Mouse (Mus musculus) stomach, embryonic 15.5 days (tissue): Measurements from ENCODE around the gene Mgst2. TPM values are rescaled to one million over a fixed set of nuclear protein-coding genes. Genes with fewer than 3 reads are reported as not detected.
A peak's percentile ranks its signal among the peaks of the same experiment; 100 is the strongest.

ENCODE experiments used
- ATAC-seq: fragments of 200-750 bp; cut with Nextera tagmentation; 2 replicates; pipeline ENCODE4 v1.8.0; 2017; ENCODE audit warnings: low read depth, moderate number of reproducible peaks, moderate TSS enrichment; ENCODE audit not compliant: insufficient read depth, low FRiP score
- H3K27ac ChIP-seq: fragments of 300-500 bp; sonication (generic); 2 replicates; pipeline ENCODE4 v1.5.1; 2015; ENCODE audit warnings: mild to moderate bottlenecking, inconsistent platforms
- H3K27me3 ChIP-seq: fragments of 300-500 bp; sonication (generic); replicated peaks from 2 replicates; pipeline ENCODE4 v1.6.1; 2015; ENCODE audit warnings: inconsistent platforms
- H3K36me3 ChIP-seq: fragments of 300-500 bp; sonication (generic); 2 replicates; pipeline ENCODE4 v1.6.1; 2015; ENCODE audit warnings: inconsistent platforms
- H3K4me1 ChIP-seq: fragments of 300-500 bp; sonication (generic); 2 replicates; pipeline ENCODE4 v1.6.1; 2015; ENCODE audit warnings: inconsistent platforms
- H3K4me2 ChIP-seq: fragments of 300-500 bp; sonication (generic); 2 replicates; pipeline ENCODE4 v1.6.1; 2015; ENCODE audit warnings: mild to moderate bottlenecking, inconsistent platforms
- H3K4me3 ChIP-seq: fragments of 300-500 bp; sonication (generic); replicated peaks from 2 replicates; pipeline ENCODE4 v1.5.1; 2015; ENCODE audit warnings: inconsistent platforms
- H3K9ac ChIP-seq: fragments of 300-500 bp; sonication (generic); 2 replicates; pipeline ENCODE4 v1.6.1; 2015; ENCODE audit warnings: inconsistent platforms
- H3K9me3 ChIP-seq: fragments of 300-500 bp; sonication (generic); 2 replicates; pipeline ENCODE4 v1.6.1; 2016; ENCODE audit warnings: inconsistent platforms
- WGBS: fragments of 180-500 bp; shearing (Covaris S2); methylation state at CpG from one replicate; pipeline ENCODE4 v1.1.7; 2015; 5-methylcytosine and 5-hydroxymethylcytosine counted together
- polyA plus RNA-seq: library from polyadenylated mRNA; unstranded; fragments of >200 nt; fragmentation: Nextera tagmentation; extraction: Ambion mirVana; gene quantifications from 2 replicates; pipeline ENCODE4 v1.2.1, GENCODE M21; 2015

Mgst2 gene
- polyA plus RNA-seq = 30.9 and 34.6 TPM in 2 replicates

GRCm38 (mm10) chr3:51660060-51660459, at the start of gene Mgst2:
Mgst2 (plus strand) TSS chr3:51660360.
- Histone ChIP-seq H3K9me3 (no peaks in the 10 kb centered on the region), H3K4me1 (peaks cover 15% of the 10 kb centered on the region), H3K27ac (peak within 1 kb of the TSS; percentile 82), H3K9ac (no peak within 1 kb of the TSS), H3K4me3 (peak within 1 kb of the TSS; percentile 22), H3K27me3 (no peaks in the 10 kb centered on the region), H3K4me2 (peak within 1 kb of the TSS; percentile 37; the same call in 1 of the 2 replicates), H3K36me3 (no peaks in the 10 kb centered on the region)
- ATAC-seq = no peak
- WGBS = 50% methylated on average over 4 of the region's 4 CpGs

- Histone ChIP-seq H3K36me3 (no peaks in the 10 kb centered on the region), H3K4me3 (no peak overlapping the region), H3K4me2 (no peak overlapping the region), H3K9me3 (no peaks in the 10 kb centered on the region), H3K27me3 (no peaks in the 10 kb centered on the region), H3K4me1 (peaks cover 5% of the 10 kb centered on the region; the same call in 1 of the 2 replicates), H3K27ac (no peak overlapping the region), H3K9ac (no peak overlapping the region)
- WGBS = 6% methylated on average over 6 of the region's 6 CpGs
- ATAC-seq = no peak
Measured at GRCm38 (mm10) chr3:51611972-51612371, 48.2 kb upstream of the Mgst2 start.

GRCm38 (mm10) chr3:51612398-51613356, 47.5 kb upstream of the Mgst2 start:
- Histone ChIP-seq H3K4me2 (no peak overlapping the region), H3K4me3 (no peak overlapping the region), H3K36me3 (no peaks in the 10 kb centered on the region), H3K27me3 (no peaks in the 10 kb centered on the region), H3K27ac (no peak overlapping the region), H3K9ac (no peak overlapping the region), H3K9me3 (no peaks in the 10 kb centered on the region), H3K4me1 (peaks cover 5% of the 10 kb centered on the region; the same call in 1 of the 2 replicates)
- no peak for ATAC-seq
- WGBS = 78% methylated on average over 10 of the region's 10 CpGs

- H3K9ac ChIP-seq = no peak overlapping the region
- no peaks in the 10 kb centered on the region for H3K36me3 ChIP-seq
- H3K4me2 ChIP-seq = no peak overlapping the region
- H3K9me3 ChIP-seq = no peaks in the 10 kb centered on the region
- no peak for ATAC-seq
- H3K27me3 ChIP-seq = no peaks in the 10 kb centered on the region
- H3K27ac ChIP-seq = no peak overlapping the region
- 75% methylated on average over 13 of the region's 13 CpGs for WGBS
- peaks cover 5% of the 10 kb centered on the region; the same call in 1 of the 2 replicates for H3K4me1 ChIP-seq
- H3K4me3 ChIP-seq = no peak overlapping the region
Measured at GRCm38 (mm10) chr3:51614278-51614677, 45.9 kb upstream of the Mgst2 start.

GRCm38 (mm10) chr3:51623956-51624355, 36.2 kb upstream of the Mgst2 start:
- no peak overlapping the region for H3K27ac ChIP-seq
- WGBS = 59% methylated on average over 2 of the region's 2 CpGs

GRCm38 (mm10) chr3:51627741-51628140, 32.4 kb upstream of the Mgst2 start:
- no peaks in the 10 kb centered on the region for H3K4me1 ChIP-seq
- H3K4me2 ChIP-seq = no peak overlapping the region
- H3K27me3 ChIP-seq = no peaks in the 10 kb centered on the region
- ATAC-seq = no peak
- no peaks in the 10 kb centered on the region for H3K36me3 ChIP-seq
- no peak overlapping the region for H3K9ac ChIP-seq
- no peak overlapping the region for H3K4me3 ChIP-seq
- 54% methylated on average over 3 of the region's 3 CpGs for WGBS
- no peak overlapping the region for H3K27ac ChIP-seq
- no peaks in the 10 kb centered on the region for H3K9me3 ChIP-seq

More at GRCm38 (mm10) chr3:51623956-51624355, 36.2 kb upstream of the Mgst2 start:
- no peak overlapping the region for H3K4me2 ChIP-seq
- H3K27me3 ChIP-seq = no peaks in the 10 kb centered on the region
- H3K9me3 ChIP-seq = no peaks in the 10 kb centered on the region
- no peaks in the 10 kb centered on the region for H3K4me1 ChIP-seq
- no peaks in the 10 kb centered on the region for H3K36me3 ChIP-seq
- no peak overlapping the region for H3K4me3 ChIP-seq
- no peak for ATAC-seq
- no peak overlapping the region for H3K9ac ChIP-seq

GRCm38 (mm10) chr3:51628977-51629376, 31.2 kb upstream of the Mgst2 start:
- Histone ChIP-seq H3K36me3 (no peaks in the 10 kb centered on the region), H3K4me1 (no peaks in the 10 kb centered on the region), H3K4me3 (no peak overlapping the region), H3K27me3 (no peaks in the 10 kb centered on the region), H3K4me2 (no peak overlapping the region), H3K9ac (no peak overlapping the region), H3K27ac (0 out of 2 replicates have a peak overlapping the region, but pooled peaks have one; percentile 41), H3K9me3 (no peaks in the 10 kb centered on the region)
- WGBS = 44% methylated on average over 3 of the region's 3 CpGs
- ATAC-seq = no peak

GRCm38 (mm10) chr3:51630746-51631145, 29.4 kb upstream of the Mgst2 start:
- H3K4me1 ChIP-seq = no peaks in the 10 kb centered on the region
- H3K27ac ChIP-seq = no peak overlapping the region
- no peaks in the 10 kb centered on the region for H3K36me3 ChIP-seq
- 91% methylated on average over 1 of the region's 1 CpGs for WGBS
- H3K4me3 ChIP-seq = no peak overlapping the region
- no peak for ATAC-seq
- H3K27me3 ChIP-seq = no peaks in the 10 kb centered on the region
- H3K9me3 ChIP-seq = no peaks in the 10 kb centered on the region
- H3K4me2 ChIP-seq = no peak overlapping the region
- H3K9ac ChIP-seq = no peak overlapping the region

- Histone ChIP-seq H3K9me3 (no peaks in the 10 kb centered on the region), H3K27ac (no peak overlapping the region), H3K27me3 (no peaks in the 10 kb centered on the region), H3K4me1 (no peaks in the 10 kb centered on the region), H3K36me3 (no peaks in the 10 kb centered on the region), H3K4me2 (no peak overlapping the region), H3K4me3 (no peak overlapping the region), H3K9ac (no peak overlapping the region)
- ATAC-seq = no peak
- 89% methylated on average over 4 of the region's 4 CpGs for WGBS
Measured at GRCm38 (mm10) chr3:51631971-51632370, 28.2 kb upstream of the Mgst2 start.

GRCm38 (mm10) chr3:51634451-51634850, 25.7 kb upstream of the Mgst2 start:
- 81% methylated on average over 1 of the region's 1 CpGs for WGBS
- no peak for ATAC-seq
- Histone ChIP-seq H3K4me2 (no peak overlapping the region), H3K4me1 (no peaks in the 10 kb centered on the region), H3K36me3 (no peaks in the 10 kb centered on the region), H3K4me3 (no peak overlapping the region), H3K9ac (no peak overlapping the region), H3K9me3 (no peaks in the 10 kb centered on the region), H3K27me3 (no peaks in the 10 kb centered on the region), H3K27ac (no peak overlapping the region)

- 78% methylated on average over 2 of the region's 2 CpGs for WGBS
- no peak overlapping the region for H3K9ac ChIP-seq
- no peaks in the 10 kb centered on the region for H3K9me3 ChIP-seq
- no peak overlapping the region for H3K4me3 ChIP-seq
- H3K27me3 ChIP-seq = no peaks in the 10 kb centered on the region
- H3K27ac ChIP-seq = no peak overlapping the region
- ATAC-seq = no peak
- H3K4me2 ChIP-seq = no peak overlapping the region
- no peaks in the 10 kb centered on the region for H3K4me1 ChIP-seq
- H3K36me3 ChIP-seq = no peaks in the 10 kb centered on the region
Measured at GRCm38 (mm10) chr3:51635960-51636359, 24.2 kb upstream of the Mgst2 start.

- Histone ChIP-seq H3K27me3 (no peaks in the 10 kb centered on the region), H3K36me3 (no peaks in the 10 kb centered on the region), H3K9me3 (no peaks in the 10 kb centered on the region), H3K4me2 (no peak overlapping the region), H3K4me1 (no peaks in the 10 kb centered on the region), H3K4me3 (no peak overlapping the region), H3K27ac (no peak overlapping the region), H3K9ac (no peak overlapping the region)
- ATAC-seq = no peak
- 90% methylated on average over 20 of the region's 20 CpGs for WGBS
Measured at GRCm38 (mm10) chr3:51636700-51637099, 23.5 kb upstream of the Mgst2 start.
